Mouse (Mus musculus): ENCODE measurements at regions not wholly inside any gene's neighbourhood (a gene's known extent, or its start where the extent isn't known, plus 50 kb on each side); places are given as distances from the start of the nearest gene placed in this dataset.

- DNase-seq = no peak
Observed at GRCm38 (mm10) chr2:115126625-115127369, 454.7 kb upstream of the BC052040 start.

- peak; percentile 49 for DNase-seq
Observed at GRCm38 (mm10) chr2:115131746-115132145, 449.8 kb upstream of the BC052040 start.

DNA sequence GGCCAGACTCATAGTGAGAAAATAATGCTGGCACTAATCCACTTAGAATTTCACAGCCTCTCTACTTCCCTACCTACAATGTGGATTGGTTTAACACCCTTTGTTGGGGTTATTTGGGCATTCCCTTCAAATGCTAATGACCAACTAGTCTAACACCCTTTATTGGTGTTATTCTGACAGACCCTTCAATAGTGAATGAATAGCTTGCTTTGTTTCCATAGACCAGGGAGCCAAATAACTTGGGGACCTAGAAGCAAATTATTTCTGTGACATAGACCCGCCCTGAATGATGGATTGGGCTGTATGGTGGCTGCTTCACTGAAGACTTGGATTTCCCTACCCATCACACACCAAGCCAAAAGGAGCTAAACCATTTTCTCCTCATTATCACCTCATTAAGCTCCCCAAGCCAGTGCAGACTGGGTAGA lies 449.3 kb upstream of the BC052040 start:
- DNase-seq = no peak

DNA sequence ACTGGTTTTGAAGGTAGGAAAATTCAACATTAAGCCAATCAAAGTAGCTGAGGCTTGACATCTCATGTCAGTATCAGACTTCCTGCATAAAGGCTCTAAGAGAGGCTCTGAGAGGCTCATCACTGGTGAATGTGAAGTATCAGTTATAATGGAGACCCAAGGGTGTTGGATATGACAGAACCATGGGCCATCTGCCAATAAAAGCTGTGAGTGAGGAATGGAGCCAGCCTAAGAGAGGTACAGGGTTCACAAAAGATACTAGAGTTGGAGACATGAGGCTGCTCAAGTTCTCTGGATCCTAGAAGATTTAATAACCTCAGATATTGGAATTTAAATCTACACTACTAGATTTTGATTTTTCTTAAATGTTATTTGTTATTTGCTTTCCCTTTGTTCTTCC lies 440.1 kb upstream of the BC052040 start:
- DNase-seq = no peak

GRCm38 (mm10) chr2:115172111-115172510 lies 409.4 kb upstream of the BC052040 start:
- DNase-seq = no peak

DNA sequence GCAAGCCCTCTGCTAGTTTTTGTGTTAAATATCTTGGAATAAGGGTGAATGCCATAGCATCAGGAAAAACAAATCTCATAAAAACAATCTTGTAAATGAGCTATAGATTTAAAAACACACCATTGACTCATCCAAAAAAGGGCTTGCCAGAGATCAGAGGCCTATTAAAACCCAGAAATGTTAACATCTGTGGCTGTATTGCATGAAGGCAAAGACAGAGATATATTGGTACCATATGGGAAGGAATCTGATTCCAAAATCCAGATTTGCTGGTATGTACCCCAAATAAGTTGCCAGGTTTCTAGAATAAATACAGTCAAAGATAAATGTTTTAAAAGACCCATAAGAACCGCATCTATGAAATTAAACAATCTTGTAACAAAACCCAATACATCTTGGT lies 404.4 kb upstream of the BC052040 start:
- no peak for DNase-seq

GRCm38 (mm10) chr2:115177896-115178295 lies 403.6 kb upstream of the BC052040 start:
- no peak for DNase-seq

GRCm38 (mm10) chr2:115211191-115211590 lies 370.3 kb upstream of the BC052040 start:
- no peak for DNase-seq

DNA sequence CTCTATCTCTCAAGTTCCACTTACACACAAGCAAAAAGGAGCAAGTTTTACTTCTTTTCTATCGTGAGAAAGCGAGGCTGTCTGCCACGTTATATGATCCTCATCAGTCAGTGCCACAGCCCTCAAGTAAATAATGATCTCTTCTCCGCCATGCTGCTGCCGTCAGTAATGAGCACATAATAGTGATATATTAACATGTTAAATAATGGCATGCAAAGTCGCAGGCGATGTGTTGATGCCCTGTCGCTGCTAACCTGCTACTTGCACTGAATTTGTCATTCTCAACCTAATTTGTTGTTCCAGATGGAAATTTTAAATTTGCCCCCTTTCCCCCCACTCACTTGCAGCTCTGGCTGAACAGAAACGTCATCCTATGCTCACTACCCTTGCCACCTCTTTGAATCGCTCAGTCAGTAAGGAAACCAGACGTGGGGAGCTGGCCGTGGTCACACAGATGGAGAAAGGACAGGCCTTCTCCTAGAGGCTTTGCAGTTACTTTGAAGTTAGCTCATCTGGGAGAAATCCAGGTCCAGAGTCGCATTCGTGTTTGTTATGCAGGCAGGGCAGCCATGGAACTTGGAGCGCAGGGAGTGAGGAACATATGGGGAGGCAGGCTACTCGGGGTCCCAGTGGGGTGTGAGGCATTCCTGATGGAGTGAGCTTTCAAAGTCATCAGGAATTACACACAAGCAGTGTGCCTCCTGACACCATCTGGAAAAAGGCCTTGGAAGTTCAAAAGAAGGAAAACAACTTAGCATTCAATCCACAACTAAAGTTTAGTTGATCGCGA lies 368.1 kb upstream of the BC052040 start:
- DNase-seq = no peak

- peak; percentile 5 for DNase-seq
Observed at GRCm38 (mm10) chr2:115214292-115214691, 367.2 kb upstream of the BC052040 start.

DNA sequence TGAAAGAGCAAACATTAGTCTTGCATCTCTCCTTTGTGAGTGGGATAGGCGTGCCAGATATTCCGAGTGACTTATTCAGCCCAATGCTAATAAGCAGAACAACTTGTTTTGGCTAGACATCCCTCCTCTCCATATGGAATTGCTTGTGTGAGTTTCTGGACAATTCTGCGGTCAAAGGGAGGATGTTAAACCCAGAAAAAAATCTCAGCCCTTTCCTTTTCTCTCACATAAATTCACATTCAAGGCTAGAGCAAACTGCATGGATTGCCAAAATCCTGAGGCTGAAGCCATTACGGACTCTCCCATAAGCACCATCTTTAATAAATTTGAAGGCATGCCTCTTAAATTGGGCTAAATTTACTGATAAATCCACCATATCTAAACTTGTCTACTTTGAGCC lies 351.5 kb upstream of the BC052040 start:
- no peak for DNase-seq

GRCm38 (mm10) chr2:115247673-115248072 lies 333.8 kb upstream of the BC052040 start:
- DNase-seq = no peak

GRCm38 (mm10) chr2:115250019-115250807 lies 331.3 kb upstream of the BC052040 start:
- peak; percentile 11 for DNase-seq

DNA sequence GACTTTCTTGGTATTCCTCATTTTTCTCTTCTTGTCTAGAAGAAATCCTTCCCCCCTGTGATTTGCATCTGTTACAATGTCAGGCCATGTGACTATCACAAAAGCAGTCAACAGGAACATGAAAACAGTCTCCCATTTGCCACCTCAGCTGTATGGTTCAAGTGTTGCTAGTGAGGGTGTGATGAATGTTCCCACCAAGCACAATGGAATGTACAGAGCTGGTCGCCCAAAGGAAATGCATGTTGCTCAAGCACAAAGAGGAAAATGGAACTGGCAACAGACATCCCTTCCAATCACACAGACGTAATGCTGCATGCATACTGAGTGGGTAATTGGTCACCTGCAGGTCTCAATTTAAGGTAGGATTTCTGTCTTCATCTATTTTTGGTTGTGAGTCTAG lies 324.1 kb upstream of the BC052040 start:
- DNase-seq = no peak

DNA sequence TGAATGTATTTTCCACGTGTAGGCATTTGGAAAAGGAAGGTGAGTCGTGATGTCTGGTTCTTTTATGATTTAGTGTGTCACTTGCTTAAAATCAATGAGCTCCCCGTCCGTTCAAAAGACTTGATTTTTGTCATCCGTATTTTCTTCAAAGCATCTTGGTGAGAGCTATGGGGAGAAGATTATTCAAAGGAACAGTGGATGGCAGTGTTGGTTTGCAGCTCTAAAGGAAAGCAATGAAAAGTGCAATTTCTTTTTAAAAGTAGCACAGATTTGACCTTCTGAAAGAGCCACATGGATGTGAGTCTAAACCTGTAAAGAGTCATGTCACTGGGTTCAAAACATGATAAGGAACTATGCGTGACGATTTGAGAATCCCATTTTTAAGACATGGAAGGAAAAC lies 313.3 kb upstream of the BC052040 start:
- peak; percentile 8 for DNase-seq

DNA sequence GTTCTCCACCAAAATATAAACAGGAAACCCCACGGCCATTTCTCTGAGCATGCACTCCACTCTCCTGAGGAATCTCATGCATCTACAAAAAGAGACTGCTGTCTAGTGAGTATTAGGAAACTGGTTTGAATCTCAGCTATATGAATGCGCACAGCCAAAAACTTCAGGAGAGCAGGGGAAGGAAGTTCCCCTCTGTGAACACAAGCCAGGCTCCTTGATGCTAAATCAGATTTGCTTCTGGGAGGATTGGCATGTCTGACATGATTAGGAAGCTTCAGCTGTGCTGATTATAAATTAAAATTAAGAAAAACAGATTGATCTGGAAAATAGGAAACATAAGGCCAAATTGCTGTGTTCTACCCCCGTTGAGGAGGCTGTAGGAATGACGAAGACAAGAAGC lies 304.1 kb upstream of the BC052040 start:
- DNase-seq = no peak

GRCm38 (mm10) chr2:115293020-115293419 lies 288.5 kb upstream of the BC052040 start:
- DNase-seq = no peak

GRCm38 (mm10) chr2:115297463-115297862 lies 284.1 kb upstream of the BC052040 start:
- DNase-seq = no peak

GRCm38 (mm10) chr2:115307248-115307647 lies 274.3 kb upstream of the BC052040 start:
- peak; percentile 21 for DNase-seq

GRCm38 (mm10) chr2:115309856-115310631 lies 271.5 kb upstream of the BC052040 start:
- DNase-seq = peak; percentile 80

DNA sequence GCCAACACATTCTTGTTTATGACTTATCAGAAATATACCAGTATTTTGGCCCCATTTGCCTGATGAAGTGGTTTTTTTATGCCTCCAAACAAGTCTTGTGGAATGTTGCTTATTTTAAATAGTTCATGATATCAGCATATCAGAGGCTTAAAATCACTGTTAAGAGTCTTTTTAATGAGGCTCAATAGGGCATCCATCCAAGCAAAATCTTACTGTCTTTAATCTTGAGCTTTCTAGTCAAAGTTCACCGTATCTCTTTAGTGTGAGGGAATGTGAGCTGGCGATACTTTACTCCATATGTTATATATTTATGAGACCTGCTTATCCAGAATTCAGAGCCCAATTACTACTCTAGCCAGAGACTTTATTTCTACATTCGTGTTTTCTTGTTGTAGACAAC lies 263.0 kb upstream of the BC052040 start:
- no peak for DNase-seq

GRCm38 (mm10) chr2:115322582-115322981 lies 258.9 kb upstream of the BC052040 start:
- DNase-seq = no peak

DNA sequence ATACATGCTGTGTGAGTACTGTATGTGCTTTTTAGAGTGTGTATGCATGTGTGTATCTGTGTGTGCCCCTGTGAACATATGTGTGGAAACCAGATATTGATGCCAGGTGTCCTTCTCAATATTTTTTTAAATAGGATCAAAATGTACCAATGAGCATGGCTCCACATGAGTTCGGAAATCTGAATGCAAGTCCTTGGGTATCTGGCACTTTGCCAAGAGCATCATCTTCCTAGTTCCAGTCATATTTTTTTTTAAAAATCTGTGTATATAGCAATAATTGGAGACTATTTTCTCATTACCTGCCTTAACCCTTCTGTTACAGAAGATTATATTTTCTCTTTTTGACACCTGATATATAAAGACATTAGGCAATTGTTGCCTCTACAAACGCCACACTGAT lies 255.0 kb upstream of the BC052040 start:
- DNase-seq = no peak
